Mouse (Mus musculus) ES-Bruce4 (cell line): ENCODE data around the gene Rxrg.

Experiments
- CTCF ChIP-seq: IDR thresholded peaks from one replicate; pipeline ENCODE4 v1.8.1; 2011; ENCODE audit warnings: low read depth, low read length
- EP300 ChIP-seq: IDR thresholded peaks from 2 replicates; pipeline ENCODE4 v1.6.1; 2011; ENCODE audit warnings: low read depth, low read length; ENCODE audit not compliant: insufficient read depth
- POLR2A ChIP-seq: IDR thresholded peaks from one replicate; pipeline ENCODE4 v1.8.1; 2011; ENCODE audit warnings: low read length; ENCODE audit not compliant: insufficient read depth

GRCm38 (mm10) chr1:167620206-167620795 lies 22.1 kb downstream of the Rxrg start:
- TF ChIP-seq CTCF = no peak
- TF ChIP-seq POLR2A = no peak
- TF ChIP-seq EP300 = no peak
